Mouse (Mus musculus): ENCODE data around the gene Rap1gap2. TPM values are rescaled to one million over a fixed set of nuclear protein-coding genes. Genes with fewer than 3 reads are reported as not detected.
A peak's percentile ranks its signal among the peaks of the same experiment; 100 is the strongest.

Gene Rap1gap2
- total and polyA plus RNA-seq, 3 experiments: 5.8 to 10.1 TPM; not detected in 1

DNA sequence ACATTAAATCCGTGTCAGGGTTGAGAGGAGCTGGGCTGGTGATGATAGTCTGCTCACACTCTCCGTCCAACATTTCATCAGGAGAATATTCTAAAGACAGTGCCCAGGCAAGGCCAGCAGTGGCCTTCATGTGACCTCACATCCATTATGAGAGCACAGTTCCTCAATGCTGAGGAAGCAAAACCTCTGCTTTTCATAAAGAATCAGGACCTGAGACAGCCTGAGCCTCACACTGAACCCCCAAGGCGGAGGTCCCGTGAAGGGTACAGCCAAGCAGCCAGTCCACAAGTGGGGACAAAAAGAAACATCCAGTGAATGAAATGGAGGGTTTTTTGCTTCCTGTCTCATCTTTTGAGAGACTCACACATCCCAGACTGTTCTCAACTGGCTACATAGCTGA is 78.3 kb downstream of the Rap1gap2 start:
- Histone ChIP-seq H3K27ac (ENCODE audit: control insufficient read depth, low read depth, low read length) (no peak overlapping the region), H3K4me3 (ENCODE audit: control insufficient read depth in 1 of 2, insufficient read depth in 1 of 2, low read depth in 2 of 2, low read length in 2 of 2) (no peak overlapping the region), H3K36me3 (ENCODE audit: control insufficient read depth in 1 of 2, insufficient read depth in 2 of 2, low read length in 2 of 2) (peaks cover 0 to 24% of the 10 kb centered on the region in 2 experiments; a peak in 2 of 4 replicates), H3K9me3 (replicated peaks; ENCODE audit: insufficient read depth, low read length) (no peaks in the 10 kb centered on the region), H3K27me3 (ENCODE audit: control insufficient read depth in 1 of 2, insufficient read depth in 2 of 2, low read length in 2 of 2) (no peaks in the 10 kb centered on the region), H3K4me1 (ENCODE audit: control insufficient read depth in 1 of 2, insufficient read depth in 2 of 2, low read length in 2 of 2) (peaks cover 26 to 31% of the 10 kb centered on the region in 2 experiments), H3K9ac (ENCODE audit: control insufficient read depth, low read depth, low read length, poor library complexity, severe bottlenecking) (no peak overlapping the region), H3K79me2 (ENCODE audit: control insufficient read depth, insufficient read depth, low read length, poor library complexity) (no peaks in the 10 kb centered on the region)
- DNase-seq (ENCODE audit: low read depth, low spot score): no peak
- no peak for TF ChIP-seq GATA1 (IDR thresholded peaks at IDR 0.05; ENCODE audit: low read depth, low read length)
- TF ChIP-seq NELFE (IDR thresholded peaks at IDR 0.05; ENCODE audit: low read depth, low read length): 0 out of 2 replicates have a peak, but pooled peaks have one; percentile 18

DNA sequence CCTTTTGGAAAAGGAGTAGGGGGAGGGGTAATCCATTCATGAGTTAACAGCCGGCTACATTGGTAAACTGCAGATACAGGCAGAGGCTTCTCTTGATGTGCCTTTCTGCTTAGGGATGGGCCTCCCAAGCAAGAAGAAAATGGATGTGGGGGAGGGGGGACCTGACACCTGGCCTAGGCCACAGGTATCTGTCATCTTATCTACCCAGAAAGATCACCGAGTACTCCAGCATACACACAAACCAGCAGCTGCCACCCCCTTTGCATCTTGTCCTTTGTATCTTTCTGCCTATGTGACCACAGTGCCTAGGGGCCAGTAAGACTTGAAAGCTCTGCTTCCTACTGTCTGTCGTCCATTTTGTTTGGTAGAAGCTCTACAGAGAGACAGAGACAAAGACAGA is 79.0 kb downstream of the Rap1gap2 start:
- TF ChIP-seq TCF12 (IDR thresholded peaks at IDR 0.05; ENCODE audit: low read depth, low read length) (0 out of 2 replicates have a peak, but pooled peaks have one; percentile 13), EP300 (IDR thresholded peaks at IDR 0.05; ENCODE audit: low read depth in 1 of 2, low read length in 2 of 2) (no peak)
- no peak for DNase-seq (ENCODE audit: low read depth, low spot score)
- Histone ChIP-seq H3K27me3 (ENCODE audit: control insufficient read depth in 1 of 2, insufficient read depth in 2 of 2, low read length in 2 of 2) (no peaks in the 10 kb centered on the region), H3K4me3 (ENCODE audit: control insufficient read depth in 1 of 2, insufficient read depth in 1 of 2, low read depth in 2 of 2, low read length in 2 of 2) (no peak overlapping the region), H3K27ac (ENCODE audit: control insufficient read depth, low read depth, low read length) (no peak overlapping the region), H3K9me3 (replicated peaks; ENCODE audit: insufficient read depth, low read length) (no peaks in the 10 kb centered on the region), H3K36me3 (ENCODE audit: control insufficient read depth in 1 of 2, insufficient read depth in 2 of 2, low read length in 2 of 2) (peaks cover 0 to 18% of the 10 kb centered on the region in 2 experiments; a peak in 2 of 4 replicates), H3K9ac (ENCODE audit: control insufficient read depth, low read depth, low read length, poor library complexity, severe bottlenecking) (no peak overlapping the region), H3K4me1 (ENCODE audit: control insufficient read depth in 1 of 2, insufficient read depth in 2 of 2, low read length in 2 of 2) (peaks cover 20 to 25% of the 10 kb centered on the region in 2 experiments), H3K79me2 (ENCODE audit: control insufficient read depth, insufficient read depth, low read length, poor library complexity) (no peaks in the 10 kb centered on the region)

DNA sequence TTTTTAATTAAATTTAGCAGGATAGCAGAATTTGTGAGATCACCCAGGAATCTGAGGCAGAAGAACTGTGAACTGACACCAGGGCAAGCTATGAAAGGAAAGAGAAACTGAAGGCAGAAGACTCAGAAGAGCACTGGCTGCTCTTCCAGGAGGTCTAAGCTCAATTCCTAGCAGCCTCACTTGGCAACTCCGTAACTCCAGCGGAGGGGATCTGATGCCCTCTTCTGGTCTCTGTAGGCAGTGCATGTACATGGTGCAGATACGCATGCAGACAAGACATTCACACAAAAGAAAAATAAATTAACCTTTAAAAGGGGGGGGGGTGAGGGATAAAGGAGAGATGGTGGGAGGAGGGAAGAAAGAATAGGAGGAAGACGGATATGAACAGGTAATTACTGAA is 80.9 kb downstream of the Rap1gap2 start:
- DNase-seq (ENCODE audit: low read depth, low spot score): peak; percentile 68
- Histone ChIP-seq H3K4me1 (ENCODE audit: control insufficient read depth in 1 of 2, insufficient read depth in 2 of 2, low read length in 2 of 2) (peaks cover 6 to 7% of the 10 kb centered on the region in 2 experiments; a peak in 1 of 4 replicates), H3K4me3 (ENCODE audit: control insufficient read depth in 1 of 2, insufficient read depth in 1 of 2, low read depth in 2 of 2, low read length in 2 of 2) (no peak overlapping the region), H3K27me3 (ENCODE audit: control insufficient read depth in 1 of 2, insufficient read depth in 2 of 2, low read length in 2 of 2) (no peaks in the 10 kb centered on the region), H3K36me3 (ENCODE audit: control insufficient read depth in 1 of 2, insufficient read depth in 2 of 2, low read length in 2 of 2) (peaks cover 0 to 4% of the 10 kb centered on the region in 2 experiments; a peak in 1 of 4 replicates), H3K27ac (ENCODE audit: control insufficient read depth, low read depth, low read length) (no peak overlapping the region), H3K9me3 (replicated peaks; ENCODE audit: insufficient read depth, low read length) (no peaks in the 10 kb centered on the region), H3K79me2 (ENCODE audit: control insufficient read depth, insufficient read depth, low read length, poor library complexity) (no peaks in the 10 kb centered on the region), H3K9ac (ENCODE audit: control insufficient read depth, low read depth, low read length, poor library complexity, severe bottlenecking) (no peak overlapping the region)
- TF ChIP-seq MXI1 (IDR thresholded peaks at IDR 0.05; ENCODE audit: low read depth, low read length) (no peak), MAFK (IDR thresholded peaks at IDR 0.05; ENCODE audit: borderline replicate concordance, low read depth, low read length) (no peak), RAD21 (IDR thresholded peaks at IDR 0.05; ENCODE audit: low read depth, low read length) (peak; percentile 55), ZC3H11A (IDR thresholded peaks at IDR 0.05; ENCODE audit: low read depth, low read length) (peak; percentile 36; the same call in 1 of the 2 replicates), ZKSCAN1 (IDR thresholded peaks at IDR 0.05; ENCODE audit: low read depth, low read length) (no peak), CTCF (IDR thresholded peaks at IDR 0.05 in 2 of 3, conservative IDR thresholded peaks at IDR 0.05 in 1 of 3; ENCODE audit: control insufficient read depth in 1 of 3, insufficient read depth in 1 of 3, low read depth in 2 of 3, low read length in 3 of 3, poor library complexity in 1 of 3, severe bottlenecking in 1 of 3) (peak; percentile 58 to 75 (median 71)), SMC3 (IDR thresholded peaks at IDR 0.05; ENCODE audit: low read depth, low read length) (peak; percentile 69), MYB (IDR thresholded peaks at IDR 0.05; ENCODE audit: low read depth, low read length) (no peak), RCOR1 (IDR thresholded peaks at IDR 0.05; ENCODE audit: low read depth, low read length) (no peak), UBTF (IDR thresholded peaks at IDR 0.05; ENCODE audit: borderline replicate concordance, insufficient read depth, low read depth, low read length) (no peak), NELFE (IDR thresholded peaks at IDR 0.05; ENCODE audit: low read depth, low read length) (no peak), GATA1 (IDR thresholded peaks at IDR 0.05; ENCODE audit: low read depth, low read length) (no peak), USF1 (IDR thresholded peaks at IDR 0.05; ENCODE audit: low read depth, low read length) (no peak)
